Mouse (Mus musculus) heart, embryonic 16.5 days (tissue): ENCODE data around the gene Dnajc6. TPM values are rescaled to one million over a fixed set of nuclear protein-coding genes. Genes with fewer than 3 reads are reported as not detected.

Source experiments
- ATAC-seq: fragments of 200-750 bp; cut with Nextera tagmentation; replicated peaks from 2 replicates; pipeline ENCODE4 v1.8.0; 2017; ENCODE audit warnings: moderate number of reproducible peaks; ENCODE audit not compliant: insufficient read depth, low FRiP score; ENCODE audit errors: extremely low read depth
- H3K27ac ChIP-seq: fragments of 300-500 bp; sonication (generic); 2 replicates; pipeline ENCODE4 v1.5.1; 2014; ENCODE audit warnings: mild to moderate bottlenecking, low read length, control low read depth, moderate library complexity
- H3K27me3 ChIP-seq: fragments of 300-500 bp; sonication (generic); 2 replicates; pipeline ENCODE4 v1.6.1; 2014; ENCODE audit warnings: low read length, mixed read lengths; ENCODE audit not compliant: control insufficient read depth, insufficient read depth
- H3K36me3 ChIP-seq: fragments of 300-500 bp; sonication (generic); 2 replicates; pipeline ENCODE4 v1.6.1; 2014; ENCODE audit not compliant: control insufficient read depth, insufficient read depth
- H3K4me1 ChIP-seq: fragments of 300-500 bp; sonication (generic); 2 replicates; pipeline ENCODE4 v1.6.1; 2014; ENCODE audit warnings: low read length, mixed read lengths; ENCODE audit not compliant: control insufficient read depth, insufficient read depth
- H3K4me2 ChIP-seq: fragments of 300-500 bp; sonication (generic); 2 replicates; pipeline ENCODE4 v1.6.1; 2014; ENCODE audit warnings: low read depth, mild to moderate bottlenecking, control low read depth, low read length
- H3K4me3 ChIP-seq: fragments of 300-500 bp; sonication (generic); 2 replicates; pipeline ENCODE4 v1.5.1; 2014; ENCODE audit warnings: mild to moderate bottlenecking, control low read depth, low read length
- H3K9ac ChIP-seq: fragments of 300-500 bp; sonication (generic); 2 replicates; pipeline ENCODE4 v1.6.1; 2014; ENCODE audit warnings: low read length, control low read depth
- H3K9me3 ChIP-seq: fragments of 300-500 bp; sonication (generic); replicated peaks from 2 replicates; pipeline ENCODE4 v1.6.1; 2016; ENCODE audit warnings: low read length; ENCODE audit not compliant: control insufficient read depth
- WGBS: fragments of 180-500 bp; shearing (Covaris S2); extraction: QIAGEN DNeasy Blood & Tissue Kit; methylation state at CpG from one replicate; pipeline ENCODE4 v1.1.7; 2014; 5-methylcytosine and 5-hydroxymethylcytosine counted together
- polyA plus RNA-seq: library from polyadenylated mRNA; unstranded; fragments of >200 nt; fragmentation: Nextera tagmentation; extraction: Ambion mirVana; gene quantifications from 2 replicates; pipeline ENCODE4 v1.2.1, GENCODE M21; 2015

The Dnajc6 gene
- polyA plus RNA-seq, 1 experiment from 2014 or later = 1.7 TPM

DNA sequence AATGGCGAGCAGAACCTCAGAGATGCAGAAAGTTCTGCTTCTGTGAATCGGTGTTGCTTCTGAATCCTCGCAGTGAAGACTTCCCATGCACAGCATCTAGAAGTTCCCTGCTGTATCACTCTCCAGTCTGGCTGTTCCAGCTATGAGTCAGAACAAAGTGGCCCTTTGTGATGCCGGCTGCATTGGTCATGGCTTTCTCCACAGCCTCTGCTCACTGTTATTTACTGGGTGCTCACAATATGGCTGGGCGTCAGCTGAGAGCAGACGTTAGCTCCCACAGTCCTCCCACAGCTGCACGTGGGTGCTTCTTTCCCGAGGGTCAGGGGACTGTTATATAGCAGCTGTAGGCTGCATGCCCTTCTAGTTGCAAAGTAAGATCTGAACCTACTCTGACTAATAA, 92.5 kb downstream of the Dnajc6 start:
- no peaks in the 10 kb centered on the region for H3K36me3 ChIP-seq
- 0 out of 2 replicates have a peak, but pooled peaks cover 2% of the 10 kb centered on the region for H3K9me3 ChIP-seq
- no peak overlapping the region for H3K4me2 ChIP-seq
- no peak overlapping the region for H3K9ac ChIP-seq
- ATAC-seq = no peak
- H3K27me3 ChIP-seq = no peaks in the 10 kb centered on the region
- H3K27ac ChIP-seq = no peak overlapping the region
- WGBS = 66% methylated on average over 8 of the region's 8 CpGs
- no peaks in the 10 kb centered on the region for H3K4me1 ChIP-seq
- H3K4me3 ChIP-seq = no peak overlapping the region

DNA sequence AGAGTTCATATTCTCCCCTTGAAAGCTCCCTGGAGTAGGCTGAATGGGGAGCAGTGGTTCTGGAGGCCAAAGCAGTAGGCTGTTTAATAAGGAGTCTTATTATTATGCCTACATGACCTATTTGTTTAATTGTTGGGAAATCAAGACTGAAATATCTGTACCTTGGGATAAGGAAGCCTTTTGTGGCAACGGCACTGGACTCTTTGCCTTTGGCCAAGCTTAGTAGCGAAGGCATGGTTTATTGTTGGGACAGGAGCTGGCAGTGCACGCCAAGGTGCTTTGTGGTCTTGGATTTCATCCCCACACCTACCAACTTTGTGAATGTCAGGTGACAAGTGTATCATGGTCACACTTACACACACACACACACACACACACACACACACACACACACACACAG, 93.3 kb downstream of the Dnajc6 start:
- 0 out of 2 replicates have a peak, but pooled peaks cover 2% of the 10 kb centered on the region for H3K9me3 ChIP-seq
- ATAC-seq = no peak
- 84% methylated on average over 3 of the region's 3 CpGs for WGBS

DNA sequence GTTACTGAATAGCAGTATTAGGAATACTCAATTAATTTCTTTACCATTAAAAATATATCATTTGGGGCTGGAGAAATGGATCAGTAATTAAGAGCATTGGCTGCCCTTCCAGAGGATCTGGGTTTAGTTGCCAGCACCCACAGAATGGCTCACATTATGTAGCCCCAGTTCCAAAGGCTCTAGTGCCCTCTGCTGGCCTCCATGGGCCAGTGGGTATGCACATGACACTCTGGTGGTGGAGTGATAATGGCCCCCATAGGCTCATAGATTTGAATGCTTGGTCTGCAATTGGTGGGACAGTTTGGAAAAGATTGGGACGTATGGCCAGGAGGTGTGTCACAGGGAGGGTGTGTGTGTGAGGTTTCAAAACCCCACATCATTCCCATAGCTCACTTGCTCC, 95.0 kb downstream of the Dnajc6 start:
- no peak overlapping the region for H3K4me3 ChIP-seq
- H3K36me3 ChIP-seq = no peaks in the 10 kb centered on the region
- H3K9me3 ChIP-seq = 0 out of 2 replicates have a peak, but pooled peaks cover 2% of the 10 kb centered on the region
- H3K27me3 ChIP-seq = no peaks in the 10 kb centered on the region
- H3K4me1 ChIP-seq = no peaks in the 10 kb centered on the region
- H3K9ac ChIP-seq = no peak overlapping the region
- ATAC-seq = no peak
- WGBS = 92% methylated on average over 1 of the region's 1 CpGs
- no peak overlapping the region for H3K4me2 ChIP-seq
- H3K27ac ChIP-seq = no peak overlapping the region

More for the DNA sequence above, 93.3 kb downstream of the Dnajc6 start:
- Histone ChIP-seq H3K27me3 (no peaks in the 10 kb centered on the region), H3K27ac (no peak overlapping the region), H3K4me1 (no peaks in the 10 kb centered on the region), H3K4me3 (no peak overlapping the region), H3K9ac (no peak overlapping the region), H3K36me3 (no peaks in the 10 kb centered on the region), H3K4me2 (no peak overlapping the region)

DNA sequence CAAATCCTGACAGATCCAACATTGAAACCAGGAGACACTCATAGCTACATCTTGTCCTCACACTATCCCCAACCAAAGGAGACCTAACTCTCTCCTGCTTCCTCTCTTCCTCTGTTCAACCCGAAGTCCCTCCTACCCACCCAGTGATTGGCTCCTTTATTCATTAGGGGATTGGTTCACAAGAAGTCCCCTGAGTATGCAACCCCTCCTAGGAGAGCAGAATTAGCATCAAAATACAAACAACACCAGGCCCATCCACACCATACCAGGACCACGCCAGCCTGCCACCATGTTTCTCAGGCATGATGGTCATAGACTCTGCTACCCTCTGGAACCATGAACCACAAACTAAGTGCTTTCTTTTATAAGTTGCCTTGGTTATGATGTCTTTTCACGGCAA, 96.0 kb downstream of the Dnajc6 start:
- ATAC-seq = no peak
- H3K27ac ChIP-seq = no peak overlapping the region
- no peaks in the 10 kb centered on the region for H3K36me3 ChIP-seq
- no peak overlapping the region for H3K9ac ChIP-seq
- no peaks in the 10 kb centered on the region for H3K4me1 ChIP-seq
- WGBS = 83% methylated on average over 3 of the region's 3 CpGs
- H3K9me3 ChIP-seq = 0 out of 2 replicates have a peak, but pooled peaks cover 2% of the 10 kb centered on the region
- H3K4me3 ChIP-seq = no peak overlapping the region
- H3K4me2 ChIP-seq = no peak overlapping the region
- H3K27me3 ChIP-seq = no peaks in the 10 kb centered on the region

DNA sequence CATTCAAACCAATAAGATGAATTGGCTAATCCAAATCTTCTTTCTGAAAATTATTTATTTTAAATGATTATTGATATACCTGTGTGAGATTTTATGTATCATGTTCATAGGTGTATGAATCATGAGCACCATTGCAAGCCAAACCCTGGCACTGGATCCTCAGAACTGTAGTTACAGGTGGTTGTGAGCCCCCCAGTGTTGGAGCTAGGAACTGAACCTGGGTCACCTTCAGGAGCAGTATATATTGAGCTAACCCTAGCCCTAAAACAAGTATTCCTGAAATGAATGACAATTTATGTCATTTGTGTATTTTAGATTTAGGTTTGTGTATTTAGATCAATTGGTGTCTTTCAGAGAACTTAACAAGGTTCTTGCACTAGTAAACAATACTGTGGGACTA, 105.3 kb downstream of the Dnajc6 start:
- H3K4me3 ChIP-seq = no peak overlapping the region
- no peak overlapping the region for H3K9ac ChIP-seq
- no peak overlapping the region for H3K27ac ChIP-seq
- no peaks in the 10 kb centered on the region for H3K9me3 ChIP-seq
- no peak overlapping the region for H3K4me2 ChIP-seq
- no peaks in the 10 kb centered on the region for H3K36me3 ChIP-seq
- no peaks in the 10 kb centered on the region for H3K4me1 ChIP-seq
- H3K27me3 ChIP-seq = no peaks in the 10 kb centered on the region
- no peak for ATAC-seq

DNA sequence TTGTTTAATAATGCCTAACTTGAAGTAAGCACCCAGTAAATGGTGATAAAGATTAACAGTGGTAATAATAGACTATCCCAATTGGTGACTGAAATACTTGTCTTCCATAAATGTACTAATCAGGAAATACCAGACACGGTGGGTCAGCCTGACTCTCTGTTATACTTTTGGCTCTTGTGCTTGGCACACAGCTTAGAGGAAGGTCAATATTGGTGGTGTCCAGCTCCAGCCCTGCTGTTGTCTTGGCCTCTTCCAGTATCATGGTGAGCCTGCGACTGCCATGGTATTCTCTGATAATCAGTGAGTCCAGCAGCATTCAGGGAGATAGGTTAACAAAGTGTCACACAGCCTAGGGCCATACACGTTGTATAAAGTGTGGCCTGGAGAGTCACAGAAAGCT, 107.2 kb downstream of the Dnajc6 start:
- no peak overlapping the region for H3K4me2 ChIP-seq
- H3K4me1 ChIP-seq = no peaks in the 10 kb centered on the region
- H3K27ac ChIP-seq = no peak overlapping the region
- 51% methylated on average over 3 of the region's 3 CpGs for WGBS
- H3K4me3 ChIP-seq = no peak overlapping the region
- ATAC-seq = no peak
- H3K36me3 ChIP-seq = no peaks in the 10 kb centered on the region
- H3K9me3 ChIP-seq = no peaks in the 10 kb centered on the region
- H3K27me3 ChIP-seq = no peaks in the 10 kb centered on the region
- H3K9ac ChIP-seq = no peak overlapping the region

DNA sequence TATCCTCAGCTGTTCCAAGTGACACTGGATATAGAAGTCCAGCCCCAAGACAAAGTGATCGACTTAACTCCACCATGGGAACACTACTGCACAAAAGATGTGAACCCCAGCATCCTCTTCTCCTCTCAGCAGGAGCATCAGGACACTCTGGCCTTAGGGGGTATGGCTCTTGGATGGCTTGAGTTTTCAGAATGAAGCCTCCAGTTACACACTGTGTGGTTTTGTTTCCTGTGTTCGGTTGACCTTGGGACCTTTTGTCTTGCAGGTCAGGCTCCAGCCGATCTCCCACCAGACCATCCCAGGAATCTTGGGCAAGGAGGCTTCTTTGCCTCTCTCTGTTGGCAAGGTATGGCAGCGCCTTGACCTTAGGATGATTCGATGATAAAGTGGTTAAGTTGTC, 120.1 kb downstream of the Dnajc6 start:
- Histone ChIP-seq H3K27me3 (no peaks in the 10 kb centered on the region), H3K9me3 (no peaks in the 10 kb centered on the region), H3K4me1 (no peaks in the 10 kb centered on the region), H3K9ac (no peak overlapping the region), H3K4me2 (no peak overlapping the region), H3K27ac (no peak overlapping the region), H3K36me3 (no peaks in the 10 kb centered on the region), H3K4me3 (no peak overlapping the region)
- ATAC-seq = no peak
- 86% methylated on average over 5 of the region's 5 CpGs for WGBS

DNA sequence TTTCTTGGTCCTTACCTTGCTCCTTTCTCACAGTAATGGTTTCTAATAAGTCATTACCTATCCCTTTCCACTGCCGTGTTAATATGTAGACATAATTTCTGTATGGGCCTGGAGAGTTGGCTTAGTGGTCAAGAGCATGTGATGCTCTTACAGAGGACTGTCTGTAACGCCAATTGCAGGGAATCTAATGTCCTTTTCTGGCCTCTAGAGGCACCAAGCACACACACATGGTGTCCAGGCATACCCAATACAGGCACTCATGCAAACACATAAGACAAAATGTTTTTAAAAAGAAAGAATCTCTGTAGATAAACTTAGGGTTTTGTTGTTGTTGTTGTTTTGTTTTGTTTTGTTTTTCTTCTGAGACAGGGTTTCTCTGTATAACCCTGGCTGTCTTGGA, 121.3 kb downstream of the Dnajc6 start:
- no peak overlapping the region for H3K4me3 ChIP-seq
- no peak overlapping the region for H3K9ac ChIP-seq
- no peaks in the 10 kb centered on the region for H3K27me3 ChIP-seq
- H3K9me3 ChIP-seq = no peaks in the 10 kb centered on the region
- no peaks in the 10 kb centered on the region for H3K36me3 ChIP-seq
- H3K4me1 ChIP-seq = no peaks in the 10 kb centered on the region
- WGBS = 61% methylated on average over 2 of the region's 2 CpGs
- no peak overlapping the region for H3K27ac ChIP-seq
- H3K4me2 ChIP-seq = no peak overlapping the region
- no peak for ATAC-seq

DNA sequence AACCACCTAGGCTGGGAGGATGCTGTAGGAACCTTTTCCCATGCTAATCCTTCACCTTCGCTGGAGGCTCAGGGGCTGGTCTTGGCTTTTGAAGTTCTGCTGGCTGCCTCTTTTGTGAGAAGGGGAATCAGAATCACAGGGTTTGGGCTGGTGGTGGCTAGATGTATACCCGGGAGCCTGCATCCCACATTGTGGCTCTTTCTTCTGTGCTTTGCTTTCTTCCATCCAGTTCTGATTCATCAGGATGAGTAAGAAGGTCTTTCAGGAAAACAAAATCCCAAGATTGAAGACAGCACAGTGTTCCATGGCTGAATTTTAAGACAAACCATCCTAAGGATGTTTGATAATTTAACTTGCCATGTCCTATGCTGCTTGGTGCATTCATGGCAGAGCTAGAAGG, 123.8 kb downstream of the Dnajc6 start:
- Histone ChIP-seq H3K27ac (no peak overlapping the region), H3K9ac (no peak overlapping the region), H3K4me2 (no peak overlapping the region), H3K27me3 (no peaks in the 10 kb centered on the region), H3K4me1 (no peaks in the 10 kb centered on the region), H3K4me3 (no peak overlapping the region), H3K9me3 (no peaks in the 10 kb centered on the region), H3K36me3 (no peaks in the 10 kb centered on the region)
- 60% methylated on average over 2 of the region's 2 CpGs for WGBS
- no peak for ATAC-seq

DNA sequence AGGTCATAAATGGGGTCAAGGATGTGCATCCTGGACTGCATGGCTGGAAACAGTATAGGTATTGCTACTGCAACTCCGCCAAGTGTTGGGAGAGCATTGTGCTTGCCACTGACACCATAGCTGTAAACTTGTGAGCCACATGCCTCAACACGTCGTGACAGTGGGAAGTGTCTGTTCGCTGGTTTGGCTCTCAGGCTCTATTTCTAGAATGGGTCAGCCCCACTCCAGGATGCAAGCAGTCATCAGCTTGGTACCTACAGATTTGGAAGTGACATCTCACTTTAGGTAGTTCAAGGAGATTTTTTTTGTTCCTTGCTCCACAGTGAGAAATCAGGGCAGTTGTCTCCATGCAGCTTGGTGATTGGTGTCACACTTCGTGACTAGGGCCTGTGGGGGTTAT, 124.8 kb downstream of the Dnajc6 start:
- Histone ChIP-seq H3K9me3 (no peaks in the 10 kb centered on the region), H3K4me2 (no peak overlapping the region), H3K4me1 (no peaks in the 10 kb centered on the region), H3K36me3 (no peaks in the 10 kb centered on the region), H3K9ac (no peak overlapping the region), H3K27me3 (no peaks in the 10 kb centered on the region), H3K27ac (no peak overlapping the region), H3K4me3 (no peak overlapping the region)
- ATAC-seq = no peak
- 85% methylated on average over 5 of the region's 5 CpGs for WGBS
